Mouse (Mus musculus) skeletal muscle tissue, adult 2 months (tissue): ENCODE data around the gene Tmem144.

Experiments used
- DNase-seq: peaks from one replicate; pipeline ENCODE4 v3.0.0-alpha.2; 2012; ENCODE audit warnings: low read depth, low spot score

Tmem144 gene

GRCm38 (mm10) chr3:79864824-79865223 is 12.3 kb upstream of the Tmem144 start:
- DNase-seq = peak; percentile 22

- DNase-seq = no peak
Observed at GRCm38 (mm10) chr3:79858221-79858620, 5.6 kb upstream of the Tmem144 start.

GRCm38 (mm10) chr3:79857780-79858179 is 5.2 kb upstream of the Tmem144 start:
- DNase-seq = no peak

GRCm38 (mm10) chr3:79852108-79852507 is 465 bp downstream of the Tmem144 start:
- DNase-seq = no peak

- DNase-seq = no peak
Observed at GRCm38 (mm10) chr3:79850656-79851055, 1.9 kb downstream of the Tmem144 start.

- DNase-seq = no peak
Observed at GRCm38 (mm10) chr3:79849621-79850020, 3.0 kb downstream of the Tmem144 start.

- no peak for DNase-seq
Observed at GRCm38 (mm10) chr3:79848841-79849240, 3.7 kb downstream of the Tmem144 start.

- no peak for DNase-seq
Observed at GRCm38 (mm10) chr3:79846633-79847032, 5.9 kb downstream of the Tmem144 start.

- DNase-seq = peak; percentile 29
Observed at GRCm38 (mm10) chr3:79843999-79844398, 8.6 kb downstream of the Tmem144 start.

GRCm38 (mm10) chr3:79842616-79843016 is 10.0 kb downstream of the Tmem144 start:
- peak; percentile 35 for DNase-seq

GRCm38 (mm10) chr3:79842165-79842564 is 10.4 kb downstream of the Tmem144 start:
- peak; percentile 74 for DNase-seq

GRCm38 (mm10) chr3:79841475-79841874 is 11.1 kb downstream of the Tmem144 start:
- no peak for DNase-seq

GRCm38 (mm10) chr3:79838751-79839150 is 13.8 kb downstream of the Tmem144 start:
- no peak for DNase-seq

GRCm38 (mm10) chr3:79829289-79829688 is 23.3 kb downstream of the Tmem144 start:
- no peak for DNase-seq

GRCm38 (mm10) chr3:79825067-79825780 is 27.3 kb downstream of the Tmem144 start:
- DNase-seq = no peak

- no peak for DNase-seq
Observed at GRCm38 (mm10) chr3:79823176-79823575, 29.4 kb downstream of the Tmem144 start.

GRCm38 (mm10) chr3:79821131-79821530 is 31.4 kb downstream of the Tmem144 start:
- no peak for DNase-seq

- DNase-seq = no peak
Observed at GRCm38 (mm10) chr3:79818202-79818995, 34.2 kb downstream of the Tmem144 start.

- no peak for DNase-seq
Observed at GRCm38 (mm10) chr3:79816229-79816628, 36.3 kb downstream of the Tmem144 start.

- DNase-seq = peak; percentile 22
Observed at GRCm38 (mm10) chr3:79813814-79814490, 38.6 kb downstream of the Tmem144 start.

GRCm38 (mm10) chr3:79812042-79812441 is 40.5 kb downstream of the Tmem144 start:
- no peak for DNase-seq

- no peak for DNase-seq
Observed at GRCm38 (mm10) chr3:79811632-79812031, 40.9 kb downstream of the Tmem144 start.
